Mouse (Mus musculus) ovary, postnatal 36 days (tissue): ENCODE measurements around the gene Dchs1.
"Not testable (repeated sequence)": the region's sequence is repeated elsewhere in the genome, so short reads cannot be mapped to it uniquely, and the experiment has no call there.

Experiments used
- DNase-seq: peaks from one replicate; pipeline ENCODE4 v3.0.0; 2022; ENCODE audit warnings: low spot score, mixed read lengths

The Dchs1 gene

GRCm38 (mm10) chr7:105742539-105743215 is 44.8 kb downstream of the Dchs1 start:
- DNase-seq = not testable (repeated sequence)

DNA sequence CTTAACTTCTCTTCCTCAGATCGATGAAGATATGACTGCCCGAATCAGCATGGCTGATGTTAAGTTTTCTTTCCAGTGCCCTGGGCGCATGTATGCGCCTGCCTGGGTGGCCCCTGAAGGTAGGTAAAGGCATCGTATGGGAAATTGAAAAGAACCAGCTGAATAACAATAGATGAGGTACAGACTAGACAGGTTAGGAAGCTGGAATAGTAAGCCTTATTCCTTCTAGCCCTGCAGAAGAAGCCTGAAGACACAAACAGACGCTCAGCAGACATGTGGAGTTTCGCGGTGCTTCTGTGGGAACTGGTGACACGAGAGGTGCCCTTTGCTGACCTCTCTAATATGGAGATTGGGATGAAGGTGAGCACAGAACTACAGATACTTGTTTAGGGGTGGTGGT is 45.5 kb downstream of the Dchs1 start:
- no peak for DNase-seq

DNA sequence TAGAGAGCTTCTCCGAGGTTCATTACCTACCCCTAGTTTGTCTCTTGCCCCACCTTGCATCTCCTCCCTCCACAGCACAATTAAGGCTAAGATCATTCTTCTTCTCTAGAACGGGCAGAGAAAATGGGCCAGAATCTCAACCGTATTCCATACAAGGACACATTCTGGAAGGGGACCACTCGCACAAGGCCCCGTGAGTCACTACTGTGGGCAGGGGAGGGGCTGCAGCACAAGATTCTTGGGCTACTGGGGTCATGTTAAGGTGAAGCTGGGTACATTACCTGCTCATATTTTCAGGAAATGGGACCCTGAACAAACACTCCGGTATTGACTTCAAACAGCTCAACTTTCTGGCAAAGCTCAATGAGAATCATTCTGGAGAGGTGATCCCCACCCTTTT is 46.6 kb downstream of the Dchs1 start:
- DNase-seq = no peak

DNA sequence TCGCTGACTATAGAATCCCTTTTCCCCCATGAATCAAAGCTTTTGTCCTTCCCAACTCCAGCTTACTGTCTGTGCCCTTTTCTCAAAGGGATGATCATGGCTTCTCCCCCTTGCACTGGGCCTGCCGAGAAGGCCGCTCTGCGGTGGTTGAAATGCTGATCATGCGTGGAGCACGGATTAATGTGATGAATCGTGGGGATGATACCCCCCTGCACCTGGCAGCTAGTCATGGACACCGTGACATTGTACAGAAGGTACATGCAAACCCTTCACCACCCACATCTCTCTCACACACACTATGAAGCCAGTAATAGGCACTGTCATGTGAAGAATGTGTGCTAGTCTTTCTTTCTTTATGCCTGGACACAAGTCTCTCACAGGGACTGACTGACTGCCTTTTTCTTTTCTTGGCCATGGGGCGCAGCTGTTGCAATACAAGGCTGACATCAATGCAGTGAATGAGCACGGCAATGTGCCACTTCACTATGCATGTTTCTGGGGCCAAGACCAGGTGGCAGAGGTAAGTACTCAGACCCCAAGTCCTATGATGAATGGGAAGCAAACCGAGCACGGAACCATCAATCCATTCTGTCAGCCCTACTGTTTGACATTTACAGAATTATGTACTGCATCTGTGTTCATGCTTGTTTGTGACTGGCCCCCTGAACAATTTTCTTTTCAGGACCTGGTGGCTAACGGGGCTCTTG is 47.2 kb downstream of the Dchs1 start:
- DNase-seq = no peak

DNA sequence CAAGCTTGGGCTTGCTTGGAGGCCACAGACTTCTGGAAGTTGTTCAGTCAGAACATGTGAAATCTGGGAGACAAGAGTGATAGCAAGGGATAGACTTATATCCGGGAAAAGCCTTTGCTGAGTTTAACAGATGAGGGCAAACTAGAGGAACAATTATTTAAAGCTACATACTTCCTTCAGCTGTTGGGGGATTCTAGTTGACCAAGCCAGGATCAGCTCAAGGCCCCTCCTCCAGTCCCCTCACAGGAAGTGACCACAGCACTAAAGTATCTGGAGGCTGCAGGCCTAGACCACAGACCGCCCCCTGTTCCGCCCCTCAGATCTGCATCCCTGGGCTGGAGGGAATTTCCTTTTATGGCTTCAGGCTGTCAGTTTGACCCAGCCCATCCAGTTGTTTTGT is 48.5 kb downstream of the Dchs1 start:
- peak; percentile 35 for DNase-seq

DNA sequence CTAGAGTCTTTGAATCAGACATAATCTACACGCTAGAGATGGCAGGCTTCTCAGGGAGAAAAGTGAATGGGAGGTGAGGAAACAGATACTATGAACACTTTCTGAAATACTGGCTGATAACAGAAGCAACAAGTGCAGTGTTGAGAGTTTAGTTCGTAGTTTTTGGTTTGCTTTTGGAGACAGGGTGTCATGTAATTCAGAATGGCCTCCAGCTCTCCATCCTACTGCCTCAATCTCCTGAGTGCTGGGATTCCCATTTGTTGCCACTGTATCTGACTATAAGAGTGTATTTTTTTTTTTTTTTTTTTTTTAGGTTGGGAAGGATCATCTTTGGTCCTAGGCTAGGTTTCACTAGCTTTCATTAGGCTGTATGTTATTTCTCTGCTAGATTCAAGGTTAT is 49.2 kb downstream of the Dchs1 start:
- DNase-seq = no peak

- no peak for DNase-seq
Observed at GRCm38 (mm10) chr7:105737648-105738047, 49.8 kb downstream of the Dchs1 start.

DNA sequence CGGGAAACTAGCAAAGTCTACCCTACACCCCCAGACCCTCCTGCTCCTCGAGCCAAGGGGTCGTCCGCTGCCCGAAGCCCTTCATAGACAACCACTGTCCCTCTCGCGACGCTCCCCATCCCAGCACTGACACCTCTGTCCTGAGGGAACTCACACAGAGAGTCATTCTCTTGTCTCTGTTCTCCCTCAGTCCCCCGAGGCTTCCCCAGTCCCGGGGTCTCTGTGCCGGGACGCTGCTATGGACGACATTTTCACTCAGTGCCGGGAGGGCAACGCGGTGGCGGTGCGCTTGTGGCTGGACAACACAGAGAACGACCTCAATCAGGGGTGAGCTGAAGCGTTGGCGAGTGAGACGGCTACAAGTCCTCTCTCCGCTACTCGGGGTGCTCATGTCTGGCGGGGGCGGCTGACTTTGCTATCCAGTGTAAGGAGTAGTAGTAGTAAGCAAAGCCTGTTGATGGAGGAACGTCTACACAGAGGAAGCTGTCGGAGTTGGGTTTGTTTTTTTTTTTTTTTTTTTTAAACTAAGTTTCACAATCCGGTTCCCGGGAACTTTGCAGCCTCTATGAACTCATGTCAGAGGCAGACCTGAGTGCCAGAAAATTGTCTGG is 50.4 kb downstream of the Dchs1 start, which contains the start of gene Rrp8:
Rrp8 (minus strand) TSS at position 475 of the 611 bp plus-strand sequence.
- DNase-seq = peak; percentile 41

DNA sequence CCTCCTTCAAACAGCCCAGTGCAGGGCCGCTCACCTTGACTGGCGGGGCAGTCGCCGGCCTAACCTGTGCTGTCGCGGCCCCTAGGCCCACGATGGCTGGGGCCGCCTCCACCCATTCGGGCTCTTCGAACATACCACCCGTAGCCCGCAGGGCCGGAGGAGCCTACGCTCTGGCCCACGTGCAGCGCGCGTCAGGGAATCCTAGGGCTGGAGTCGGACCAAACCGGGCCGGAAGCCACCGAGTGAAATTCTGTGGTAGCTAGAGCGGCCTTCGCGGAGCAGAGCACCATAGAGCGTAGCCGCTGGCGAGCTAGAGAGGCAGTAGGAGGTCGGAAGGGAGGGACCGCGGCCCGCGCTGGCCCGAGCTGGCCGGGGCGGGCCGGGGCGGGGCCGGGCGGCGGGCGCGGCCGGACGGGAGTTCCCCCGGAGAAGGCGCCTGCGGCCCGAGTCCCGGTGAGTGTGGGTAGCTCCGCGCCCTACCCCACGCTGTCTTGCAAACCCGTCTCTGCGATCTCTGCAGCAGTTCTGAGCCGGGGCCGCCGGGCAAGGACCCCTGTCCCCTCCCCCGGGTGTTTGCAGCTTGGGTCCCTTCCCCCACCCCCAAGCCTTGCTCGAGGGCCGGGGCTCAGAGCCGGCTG is 51.1 kb downstream of the Dchs1 start, which contains the start of gene Ilk:
Ilk (plus strand) TSS at position 329 of the 638 bp plus-strand sequence.
- peak; percentile 92 for DNase-seq

- DNase-seq = not testable (repeated sequence)
Observed at GRCm38 (mm10) chr7:105735464-105735863, 52.0 kb downstream of the Dchs1 start.

- no peak for DNase-seq
Observed at GRCm38 (mm10) chr7:105734826-105735225, 52.6 kb downstream of the Dchs1 start.

DNA sequence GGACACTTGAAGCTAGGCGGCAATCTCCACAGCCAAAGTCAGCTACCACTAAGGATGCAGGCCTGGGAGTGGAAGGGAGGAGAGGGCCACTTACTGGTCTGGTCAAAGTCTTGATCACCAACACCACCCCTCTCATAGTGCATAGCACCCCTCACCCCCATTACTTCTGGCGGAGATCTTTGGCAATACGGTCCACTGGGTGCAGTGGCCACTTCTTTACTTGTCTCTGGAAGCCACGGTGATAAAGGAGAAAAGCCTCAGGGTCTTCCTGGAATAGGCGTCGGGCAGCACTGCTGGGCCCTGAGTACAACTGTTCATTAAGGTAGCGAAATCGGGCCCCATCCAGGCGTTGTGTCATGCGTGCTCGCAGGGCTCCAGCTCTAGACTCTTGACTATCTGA is 53.6 kb downstream of the Dchs1 start:
- no peak for DNase-seq

DNA sequence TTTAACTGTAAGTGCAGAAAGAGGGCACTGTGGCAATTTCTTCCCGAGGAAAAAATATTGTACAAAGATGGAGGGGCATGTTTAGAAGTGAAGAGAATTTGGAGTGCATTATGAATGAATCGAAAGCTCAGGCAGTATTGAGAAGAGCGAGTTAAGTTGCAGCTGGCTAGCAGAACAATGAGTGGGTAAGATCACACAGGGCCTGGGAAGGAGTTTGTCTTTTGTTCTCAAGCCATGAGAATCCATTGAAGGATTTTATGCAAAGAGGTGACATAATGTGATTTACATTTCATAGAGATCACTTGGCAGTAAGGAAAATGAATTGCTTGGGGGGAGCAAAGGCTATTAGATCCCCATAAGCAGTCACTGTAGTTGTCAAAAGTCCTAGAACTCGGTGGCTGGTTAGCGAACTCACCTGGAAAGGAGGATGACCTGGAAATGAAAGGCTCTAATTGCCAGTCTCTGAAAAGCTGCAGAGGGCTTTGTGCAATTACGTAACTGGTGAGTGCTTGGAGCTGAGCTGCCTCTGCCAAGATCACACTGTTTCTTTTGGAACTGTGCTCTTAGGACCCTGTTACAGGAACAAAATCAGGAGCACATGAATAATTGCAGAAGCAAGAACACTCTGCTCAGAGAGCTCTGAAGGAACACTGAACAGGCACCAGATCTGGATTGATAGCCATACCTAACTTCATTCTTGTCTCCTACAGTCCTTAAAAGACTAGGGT is 58.6 kb downstream of the Dchs1 start:
- no peak for DNase-seq

DNA sequence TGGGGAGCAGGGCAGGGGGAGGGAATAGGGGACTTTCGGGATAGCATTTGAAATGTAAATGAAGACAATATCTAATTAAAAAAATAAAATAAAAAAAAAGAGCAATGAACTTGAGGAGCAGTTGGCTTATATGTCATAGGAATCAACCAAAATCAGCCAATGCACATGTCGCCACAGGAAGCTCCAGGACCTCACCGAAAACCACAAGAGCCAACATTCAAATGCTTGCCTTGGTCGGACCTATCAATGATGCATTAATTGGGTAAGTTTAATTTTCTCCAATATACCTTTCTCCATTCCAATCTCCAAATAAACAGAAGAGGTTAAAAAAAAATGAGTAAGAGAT is 60.5 kb downstream of the Dchs1 start:
- DNase-seq = no peak

DNA sequence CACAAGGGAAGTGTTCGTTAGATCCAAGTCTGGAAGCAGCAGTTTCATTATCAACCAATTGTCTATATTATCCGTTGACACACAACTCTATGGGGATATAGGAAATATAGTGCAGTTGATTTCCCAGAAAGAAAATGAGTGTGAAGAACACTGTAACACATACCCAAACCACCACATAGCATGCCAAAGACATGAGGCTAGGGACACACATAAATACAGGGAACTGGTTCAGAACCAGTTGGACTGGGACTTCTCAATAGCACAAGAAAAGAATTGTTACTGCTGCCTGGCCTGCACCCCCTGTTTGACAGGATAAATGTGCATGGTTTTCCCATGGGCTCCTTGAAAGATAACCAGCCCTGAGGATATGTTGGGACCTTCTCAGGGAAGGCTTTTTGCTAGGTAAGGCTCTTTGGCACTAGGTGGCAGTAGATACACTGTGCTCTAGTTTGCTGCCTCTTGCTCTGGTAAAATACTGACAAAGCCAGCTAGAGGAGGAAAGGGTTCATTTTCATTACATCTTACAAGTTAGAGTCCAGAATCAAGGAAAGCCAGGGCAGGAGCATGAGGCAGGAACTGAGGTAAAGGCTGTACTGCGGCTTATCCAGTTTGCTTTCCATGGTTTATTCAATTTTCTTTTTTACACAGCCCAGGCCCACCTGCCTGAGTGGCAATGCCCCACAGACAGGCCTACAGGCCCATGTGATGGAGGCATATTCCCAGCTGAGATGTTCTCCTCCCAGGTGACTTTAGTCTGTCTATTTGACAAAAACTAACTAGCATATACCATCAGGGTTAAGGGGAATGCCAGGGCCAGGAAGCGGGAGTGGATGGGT is 61.1 kb downstream of the Dchs1 start:
- no peak for DNase-seq

DNA sequence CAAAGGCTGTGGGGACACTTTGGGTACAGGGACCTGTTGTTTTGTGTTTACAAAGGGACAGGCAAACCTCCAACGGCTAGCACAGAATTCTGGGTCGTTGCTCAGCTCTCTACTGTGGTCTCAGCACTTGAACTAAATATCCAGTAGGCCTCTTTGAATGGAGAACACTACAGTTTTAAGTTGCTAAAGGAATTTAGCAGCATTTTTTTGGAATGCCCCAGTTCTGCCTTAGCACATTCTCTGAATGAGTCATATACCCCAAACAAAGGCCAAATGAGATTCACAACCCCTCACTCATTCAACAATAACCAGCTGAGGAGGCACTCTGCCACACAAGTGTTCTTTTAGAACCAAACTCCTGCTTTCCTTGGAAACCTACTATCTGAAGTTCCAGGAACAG is 65.5 kb downstream of the Dchs1 start:
- no peak for DNase-seq

DNA sequence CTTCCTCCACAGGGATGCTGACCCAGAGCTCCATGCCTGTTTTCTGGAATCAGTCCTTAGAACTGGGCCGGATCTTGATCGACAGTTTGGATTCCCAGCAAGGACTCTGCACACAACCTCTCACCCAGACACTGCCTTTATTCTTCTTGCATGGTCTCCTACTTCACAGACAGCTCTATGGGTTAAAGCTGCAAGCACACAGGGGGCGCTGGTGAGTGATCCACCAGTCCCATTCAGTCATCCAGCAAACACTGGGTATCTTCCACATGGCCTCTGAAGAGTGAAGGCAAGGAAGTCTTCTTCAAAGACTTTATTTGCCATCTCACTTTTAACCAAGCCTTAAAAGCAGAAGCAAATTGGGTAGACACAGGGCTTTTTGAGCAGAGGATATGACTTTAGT is 72.1 kb downstream of the Dchs1 start:
- DNase-seq = no peak

DNA sequence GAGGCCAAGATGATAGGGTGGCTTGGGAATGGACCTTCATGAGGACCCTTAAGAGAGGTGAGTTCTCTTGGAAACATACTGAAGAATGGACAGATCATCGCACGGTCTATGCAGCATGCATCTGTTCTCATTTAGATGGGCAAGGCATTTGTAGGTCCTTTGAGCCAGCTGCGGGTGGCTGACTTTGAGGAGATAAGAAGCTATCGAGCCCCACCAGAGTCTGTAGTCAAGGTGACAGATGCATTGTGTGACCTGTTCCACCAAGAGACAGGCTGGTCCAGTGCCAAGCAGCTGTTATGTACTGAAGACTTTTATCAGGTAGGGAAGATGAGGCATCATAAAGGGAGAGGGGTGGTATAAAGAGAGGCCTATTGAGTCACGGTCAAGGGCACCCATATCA is 78.7 kb downstream of the Dchs1 start:
- DNase-seq = no peak

DNA sequence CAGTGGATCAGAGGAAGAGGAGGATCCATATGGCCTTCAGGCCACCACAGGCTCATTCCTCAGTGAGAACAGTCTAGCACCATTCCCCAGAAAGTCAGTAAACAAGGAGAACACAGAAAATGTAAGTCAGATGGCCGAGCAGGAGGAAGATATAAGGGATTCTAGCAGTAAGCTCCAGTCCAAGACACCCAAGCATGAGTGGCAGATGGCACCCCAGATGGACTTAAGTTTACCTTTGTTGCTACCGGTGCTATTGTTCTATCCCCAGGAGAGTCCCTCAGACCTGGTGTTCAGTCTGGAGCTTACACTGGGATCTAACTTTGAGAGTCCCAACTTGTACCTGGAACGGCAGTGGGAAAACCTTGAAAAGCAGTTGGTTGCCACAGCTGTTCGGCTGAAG is 83.6 kb downstream of the Dchs1 start:
- DNase-seq = no peak

- DNase-seq = no peak
Observed at GRCm38 (mm10) chr7:105703184-105703583, 84.3 kb downstream of the Dchs1 start.
